Mouse (Mus musculus): Measurements from ENCODE around the gene Gas7.

Gene Gas7

DNA sequence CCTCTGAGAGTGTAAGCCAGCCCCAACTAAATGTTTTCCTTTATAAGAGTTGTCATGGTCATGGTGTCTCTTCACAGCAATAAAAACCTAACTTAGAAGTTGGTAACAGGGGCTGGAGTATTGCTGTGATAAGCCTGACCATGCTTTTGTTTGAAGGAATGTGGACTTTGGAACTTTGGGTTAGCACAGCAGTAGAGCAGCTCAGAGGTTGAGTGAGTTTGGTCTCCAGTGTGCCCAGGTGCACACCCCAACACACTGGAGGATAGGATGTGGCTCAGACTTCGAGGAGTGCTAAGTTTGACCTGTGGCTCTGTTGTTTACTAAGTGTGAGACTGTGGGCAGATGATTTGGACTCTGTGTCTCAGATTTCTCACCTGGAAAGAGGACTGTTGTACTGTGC, 41.6 kb downstream of the Gas7 start:
- DNase-seq, result no peak

DNA sequence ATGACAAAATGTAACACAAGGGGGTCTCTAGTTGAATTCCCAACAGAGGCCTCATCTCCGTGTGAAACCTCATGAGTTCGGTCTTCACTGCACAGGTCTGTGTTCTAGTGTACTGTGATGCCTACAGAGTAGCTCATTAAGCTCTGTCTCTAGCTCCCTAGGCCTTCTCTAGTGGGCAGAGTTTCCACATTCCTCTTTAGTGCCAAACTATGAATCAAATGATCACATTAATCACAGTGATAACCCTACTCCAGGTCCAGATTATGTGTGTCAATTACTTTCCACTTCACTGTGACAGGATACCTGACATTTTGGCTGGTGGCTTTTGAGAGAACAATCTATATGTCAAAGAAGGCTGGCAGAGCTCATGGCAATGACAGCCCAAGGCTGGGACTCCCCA, 44.9 kb downstream of the Gas7 start:
- no peak for DNase-seq

DNA sequence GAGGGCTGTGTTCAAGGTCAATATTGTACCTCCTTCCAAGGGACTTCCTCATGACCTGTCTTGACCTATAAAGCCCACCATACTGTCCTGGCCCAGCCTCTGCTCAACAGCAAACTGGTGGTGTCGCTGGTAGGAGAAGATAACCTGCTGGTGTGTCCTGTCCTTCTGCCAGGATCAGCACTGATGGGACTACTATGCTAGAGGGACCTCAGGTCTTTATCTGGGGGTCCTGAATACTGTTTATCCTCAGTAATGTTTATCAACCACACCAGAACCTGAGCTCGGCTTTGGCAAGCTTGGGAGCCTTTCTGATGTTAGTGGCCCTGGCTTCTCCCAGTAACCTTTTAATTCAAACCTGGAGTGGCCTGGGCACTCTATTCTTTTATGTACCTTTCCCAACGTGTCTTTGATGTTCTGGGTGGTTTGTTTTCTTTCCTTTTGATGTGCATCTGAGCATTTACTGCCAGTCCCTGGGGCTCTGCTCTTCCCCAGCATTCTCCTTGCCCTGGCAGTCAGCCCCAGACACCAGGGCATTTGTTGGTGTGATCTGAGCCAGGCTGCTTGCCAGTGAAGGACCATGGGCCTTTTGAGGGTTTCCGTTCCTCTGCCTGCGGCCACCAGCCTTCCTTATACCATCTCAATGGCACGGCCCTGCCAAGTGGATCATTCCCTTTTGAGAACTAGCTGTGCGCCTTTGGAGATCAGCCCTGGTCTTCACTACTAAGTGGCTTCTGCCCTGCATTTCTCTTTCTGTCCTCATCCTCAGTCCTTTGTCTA, 46.4 kb downstream of the Gas7 start:
- DNase-seq, result no peak

DNA sequence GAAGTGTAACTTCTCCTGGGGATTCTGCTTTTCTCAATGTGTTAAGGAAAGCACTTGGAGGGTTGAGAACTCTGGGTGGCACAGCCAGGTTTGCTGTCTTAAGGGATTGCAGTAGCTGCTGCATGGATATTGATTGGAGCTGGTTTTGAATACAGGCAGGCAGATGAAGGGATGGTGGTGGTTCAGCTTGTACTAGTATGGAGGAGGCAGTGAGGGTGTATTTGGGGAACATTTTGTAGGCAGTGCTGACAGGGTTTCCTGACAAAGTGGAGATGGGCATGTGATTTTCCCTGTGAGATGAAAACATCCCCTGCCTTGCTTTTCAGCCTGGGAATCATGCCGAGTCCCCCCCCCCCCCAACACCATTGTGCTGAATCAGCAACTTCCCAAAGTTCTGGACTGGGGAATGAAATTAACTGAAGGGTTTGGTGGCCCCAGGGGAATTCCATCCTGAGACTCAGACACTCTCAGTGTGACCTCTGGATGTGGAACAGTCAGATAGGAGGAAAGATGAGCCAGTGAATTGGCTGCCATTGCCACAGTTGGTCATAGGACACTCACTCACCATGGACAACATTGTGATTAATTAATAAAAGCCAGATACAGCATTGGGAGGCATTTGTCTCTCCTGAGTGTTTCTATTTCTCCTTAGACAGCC, 54.1 kb downstream of the Gas7 start:
- no peak for DNase-seq

DNA sequence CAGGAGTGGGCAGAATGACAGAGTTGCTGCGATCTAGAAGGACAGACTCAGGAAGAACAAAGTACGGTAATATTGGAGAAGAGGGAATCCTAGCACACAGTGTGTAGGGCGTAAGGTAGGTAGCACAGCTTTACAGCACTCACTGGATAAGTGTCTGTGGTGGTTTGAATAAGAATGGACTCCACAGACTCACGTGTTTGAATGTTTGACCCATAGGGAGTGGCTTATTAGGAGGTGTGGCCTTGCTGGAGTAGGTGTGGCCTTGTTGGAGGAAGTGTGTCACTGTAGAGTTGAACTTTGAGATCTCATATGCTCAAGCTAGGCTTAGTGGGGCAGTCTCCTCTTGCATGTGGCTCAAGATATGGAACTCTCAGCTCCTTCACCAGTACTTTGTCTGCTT, 55.6 kb downstream of the Gas7 start:
- DNase-seq, result no peak

DNA sequence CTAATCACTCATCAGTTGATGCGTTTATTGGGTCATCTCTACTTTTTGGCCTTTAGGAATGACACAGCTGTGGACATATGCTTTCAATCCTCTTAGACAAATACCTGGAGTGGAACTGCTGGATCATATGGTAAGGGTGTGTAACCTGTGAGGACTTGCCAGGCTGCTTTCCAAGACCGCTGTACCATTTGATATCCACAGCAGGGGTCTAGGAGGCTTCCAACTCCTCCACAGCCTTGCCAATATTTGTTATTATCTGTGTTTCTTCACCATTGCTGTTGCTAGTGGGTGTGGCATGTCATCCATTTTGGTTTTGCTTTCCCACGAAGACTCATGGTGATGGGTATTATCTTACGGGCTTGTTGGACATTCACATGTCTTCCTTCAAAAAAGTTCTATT, 57.8 kb downstream of the Gas7 start:
- no peak for DNase-seq

DNA sequence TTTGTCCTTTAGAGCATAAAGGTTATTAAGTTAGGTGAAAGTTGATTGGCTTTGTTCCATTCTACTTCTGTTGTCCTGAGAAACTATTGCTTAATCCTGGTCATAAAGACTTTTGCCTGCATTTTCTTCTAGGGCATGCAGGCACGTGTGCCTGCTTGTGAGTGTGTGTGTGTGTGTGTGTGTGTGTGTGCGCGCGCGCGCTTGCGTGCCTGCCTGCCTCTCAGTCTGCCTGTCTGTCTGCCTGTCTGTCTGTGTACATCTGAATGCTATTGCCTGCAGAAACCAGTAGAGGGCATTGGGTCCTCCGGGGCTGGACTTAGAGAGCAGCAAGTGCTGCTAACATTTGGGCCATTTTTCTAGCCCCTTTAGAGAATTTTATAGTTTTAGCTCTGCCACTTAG, 59.2 kb downstream of the Gas7 start:
- DNase-seq, result peak; percentile 35

DNA sequence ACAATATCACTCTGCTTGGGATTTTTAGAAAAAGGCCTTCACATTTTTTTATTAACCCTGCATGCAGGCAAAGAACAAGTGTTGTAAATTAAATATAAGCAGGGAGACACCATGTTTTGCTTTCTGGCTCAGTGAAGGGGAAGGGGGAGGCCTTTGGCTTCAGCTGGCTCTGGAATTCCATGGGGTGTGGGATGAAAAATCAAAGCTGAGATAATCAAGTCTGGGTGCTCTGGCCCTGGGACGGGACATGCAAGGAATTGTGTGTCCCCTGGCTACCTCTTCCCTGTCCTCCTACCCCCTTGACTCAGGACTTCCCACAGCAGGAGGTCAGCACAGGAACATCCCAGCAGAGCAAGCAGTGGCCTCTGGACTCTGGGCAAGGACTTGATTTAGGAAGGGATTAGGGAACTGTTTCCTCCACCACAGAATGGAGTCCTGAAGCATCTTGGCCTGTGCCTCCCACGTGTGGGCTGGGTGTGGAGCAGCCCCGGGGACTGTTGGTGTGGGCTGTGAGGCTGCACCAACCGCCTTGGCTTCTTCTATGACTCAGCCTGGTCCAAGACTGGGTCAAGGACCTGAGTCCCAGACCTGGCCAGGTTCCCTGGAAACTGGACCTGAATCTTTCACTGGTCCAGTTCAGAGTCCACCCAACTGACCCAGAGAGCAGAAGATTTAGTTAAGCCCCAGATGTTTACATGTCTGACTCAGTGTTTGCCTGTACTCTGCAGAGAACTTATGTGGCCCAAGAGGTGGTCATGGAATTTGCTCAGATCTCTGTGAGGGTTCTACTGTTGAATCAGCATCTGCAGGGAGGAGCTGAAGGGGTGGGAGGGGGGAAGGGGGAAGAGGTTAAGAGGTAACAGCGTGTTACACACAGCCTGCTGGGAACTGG, 60.0 kb downstream of the Gas7 start:
- DNase-seq, result peak; percentile 68

DNA sequence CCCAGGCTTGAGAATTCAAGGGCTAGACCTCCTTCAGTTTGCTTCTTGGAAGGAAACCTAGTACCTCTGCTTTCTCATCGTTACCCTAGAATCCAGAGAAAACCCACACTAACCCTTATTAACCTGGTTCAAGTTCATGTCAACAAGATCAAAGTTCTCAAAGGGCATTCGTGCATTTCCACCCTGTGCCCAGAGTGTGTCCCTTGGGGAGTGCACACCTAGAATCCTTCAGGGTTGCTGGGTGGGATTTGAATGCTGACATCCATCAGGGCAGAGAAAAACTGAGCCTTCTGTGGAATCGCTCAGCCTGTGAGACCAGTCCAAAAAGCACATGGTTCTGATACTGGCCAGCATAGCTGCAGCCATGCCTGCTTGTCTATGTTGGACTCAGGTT, 60.7 kb downstream of the Gas7 start:
- no peak for DNase-seq

DNA sequence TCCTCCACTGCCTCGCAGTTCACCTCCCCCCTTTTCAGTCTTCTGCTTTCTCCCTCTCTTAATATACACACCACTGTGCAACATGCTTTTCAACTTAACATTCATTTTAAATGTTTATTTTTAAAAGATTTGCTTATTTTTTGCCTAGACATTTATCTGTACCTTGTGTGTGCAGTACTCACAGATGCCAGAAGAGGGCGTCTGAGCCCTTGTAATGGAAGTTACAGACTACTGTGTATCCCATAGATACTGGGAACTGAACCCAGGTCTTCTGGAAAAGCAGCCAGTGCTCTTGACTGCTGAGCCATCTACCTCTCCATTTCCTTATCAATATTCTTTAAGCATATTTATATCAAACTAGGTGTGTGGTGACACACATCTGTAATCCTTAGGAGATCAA, 62.5 kb downstream of the Gas7 start:
- DNase-seq, result no peak

DNA sequence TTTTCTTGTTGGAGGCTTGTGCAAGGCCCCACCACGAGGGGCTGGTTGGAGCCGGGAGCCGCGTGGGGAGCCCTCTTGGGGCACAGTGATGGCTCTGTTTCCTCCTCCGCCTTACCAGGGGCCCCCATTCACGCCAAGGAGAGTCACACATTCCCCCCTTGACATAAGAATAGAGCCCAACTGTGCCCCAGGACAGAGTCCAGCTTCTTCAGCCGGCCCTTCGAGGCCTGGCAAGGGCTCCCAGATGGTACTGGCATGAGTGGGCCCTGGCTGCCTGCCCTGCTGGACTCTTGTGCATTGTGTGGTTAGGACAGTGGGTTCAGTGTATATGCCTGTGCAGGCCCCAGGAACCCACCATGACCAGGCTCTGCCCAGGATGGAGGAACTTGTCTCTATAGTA, 63.7 kb downstream of the Gas7 start:
- DNase-seq, result no peak

DNA sequence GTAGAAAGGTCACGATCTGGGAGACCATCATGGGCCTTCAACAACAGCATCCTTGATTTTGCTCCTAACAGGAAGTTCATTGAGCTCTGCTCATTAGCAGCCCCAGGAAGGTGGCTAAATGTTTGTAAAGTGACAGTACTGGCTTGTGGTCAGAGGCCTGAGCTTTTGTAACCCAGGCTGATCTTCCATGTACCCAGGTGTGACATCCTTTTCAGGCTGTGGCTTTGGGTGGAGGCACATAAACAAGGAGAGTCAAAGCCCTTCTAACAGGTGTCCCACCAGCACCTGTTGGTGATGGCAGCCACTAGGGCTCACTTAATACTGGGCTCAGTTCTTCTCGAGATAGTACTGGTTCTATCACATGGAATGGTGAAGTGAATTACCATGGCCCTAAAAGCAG, 67.4 kb downstream of the Gas7 start:
- no peak for DNase-seq

DNA sequence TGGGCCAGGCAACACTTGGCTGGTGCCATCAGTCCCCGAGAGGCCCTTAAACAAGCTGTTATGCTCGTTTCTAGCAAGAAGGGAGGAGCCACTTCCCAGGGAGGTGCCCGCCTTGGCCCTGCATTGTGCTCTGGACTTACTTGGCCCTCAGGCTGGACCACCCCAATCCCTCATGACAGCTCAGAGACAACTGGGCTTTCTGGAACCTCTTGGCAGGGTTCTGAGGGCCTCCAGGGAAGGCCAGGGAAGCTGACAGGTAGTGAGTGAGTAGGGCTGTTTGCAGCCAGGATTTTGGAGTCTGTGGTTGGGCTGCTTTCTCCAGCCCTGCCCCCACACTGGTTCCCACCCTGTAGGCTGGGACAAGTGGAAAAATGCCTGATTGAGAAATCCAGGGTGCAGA, 68.6 kb downstream of the Gas7 start:
- peak; percentile 63 for DNase-seq

DNA sequence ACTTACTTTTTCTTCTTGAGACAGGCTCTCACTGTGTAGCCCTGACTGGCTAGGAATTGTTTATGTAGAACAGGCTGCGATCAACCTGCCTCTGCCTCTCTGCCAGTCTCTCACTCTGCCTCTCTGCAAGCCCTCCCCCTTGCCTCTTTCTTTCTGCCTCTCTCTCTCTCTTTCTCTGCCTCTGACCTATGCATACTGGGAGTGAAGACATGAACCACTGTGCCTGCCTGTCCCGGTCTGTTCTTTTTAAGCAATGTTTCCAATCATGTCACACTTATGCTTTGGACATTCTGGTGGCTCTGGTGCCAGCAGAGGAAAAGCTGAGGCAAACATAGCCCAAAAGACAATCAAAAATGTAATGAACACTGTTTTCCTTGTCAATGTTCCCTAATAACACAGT, 69.5 kb downstream of the Gas7 start:
- peak; percentile 38 for DNase-seq

DNA sequence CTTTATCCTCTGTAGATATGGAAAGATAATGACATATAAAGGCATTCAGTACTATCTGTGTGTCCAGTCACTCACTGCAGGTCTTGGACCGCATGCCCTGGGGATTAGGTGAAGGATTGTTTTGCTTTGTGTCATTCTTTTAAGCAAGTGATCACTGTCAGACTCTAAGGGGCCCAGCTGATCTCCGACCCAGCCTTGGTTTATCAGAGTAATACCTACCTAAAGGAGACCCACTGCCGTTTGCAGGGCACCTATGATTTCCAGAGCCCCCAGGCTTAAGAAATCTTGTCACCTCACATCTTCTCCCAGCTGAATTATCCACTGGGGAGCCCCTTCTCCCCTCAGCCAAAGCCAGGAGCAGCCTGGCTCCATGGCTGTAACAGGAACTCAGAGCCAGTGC, 70.6 kb downstream of the Gas7 start:
- DNase-seq, result no peak

DNA sequence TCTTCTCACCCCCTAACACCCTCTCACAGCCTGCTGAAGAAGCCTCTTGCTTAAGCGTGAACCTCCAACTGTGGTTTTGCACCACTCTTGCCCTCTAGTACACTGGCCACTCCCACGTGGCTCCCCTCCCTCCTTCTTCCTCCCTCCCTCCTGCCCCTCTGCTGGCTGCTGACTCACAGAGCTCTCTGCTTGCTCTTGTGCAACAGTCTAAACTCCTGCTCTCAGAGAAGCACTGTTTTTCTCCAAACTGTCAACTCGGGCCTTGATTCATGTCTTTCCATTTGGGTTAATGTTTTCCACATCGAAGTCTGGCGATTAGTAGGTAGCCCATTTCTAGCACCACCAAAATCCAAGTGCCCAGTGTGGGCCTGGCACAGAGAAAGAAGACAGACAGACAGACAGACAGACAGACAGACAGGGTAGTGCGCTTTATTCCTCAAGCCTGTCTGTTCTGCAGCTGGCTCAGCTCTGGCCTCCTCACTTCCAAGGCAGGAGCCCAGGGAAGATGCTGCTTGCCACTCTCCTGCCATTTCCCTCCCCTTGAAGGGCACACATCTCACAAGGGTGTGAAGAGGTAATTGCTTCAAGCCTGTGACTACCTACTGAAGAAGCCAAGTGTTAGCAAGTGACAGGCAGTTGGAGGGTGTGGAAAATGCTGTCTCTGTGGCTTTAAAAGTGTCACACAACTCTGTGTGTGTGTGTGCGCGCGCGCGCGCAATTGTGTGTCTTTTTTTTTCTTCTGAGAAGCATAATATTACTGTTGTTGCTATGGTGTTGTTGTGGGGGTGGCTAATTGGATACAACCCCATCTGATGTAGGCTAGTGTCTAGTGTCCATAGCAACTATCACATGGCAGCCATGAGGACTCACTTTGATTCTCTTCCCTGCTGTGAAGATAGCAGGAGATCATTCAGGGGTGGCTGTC, 71.6 kb downstream of the Gas7 start:
- peak; percentile 86 for DNase-seq

DNA sequence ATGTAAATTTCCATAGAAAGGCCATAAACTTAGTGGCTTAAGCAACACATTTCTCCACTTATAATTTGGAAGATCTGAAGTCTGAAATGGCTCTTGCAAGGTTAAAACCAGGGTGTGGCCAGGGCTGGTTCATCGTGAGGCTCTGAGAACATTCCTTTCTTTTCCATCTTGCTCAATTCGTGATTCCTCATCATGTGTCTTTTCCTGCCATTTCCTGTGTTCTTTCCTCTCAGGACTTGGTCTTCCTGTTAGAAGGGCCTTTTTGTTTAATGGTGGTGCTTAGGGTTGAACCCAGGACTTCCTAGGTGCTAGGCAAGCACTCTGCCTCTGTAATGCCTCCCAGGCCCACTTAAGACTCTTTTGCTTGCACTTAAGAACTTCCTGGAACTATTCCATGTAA, 76.0 kb downstream of the Gas7 start:
- DNase-seq, result no peak

DNA sequence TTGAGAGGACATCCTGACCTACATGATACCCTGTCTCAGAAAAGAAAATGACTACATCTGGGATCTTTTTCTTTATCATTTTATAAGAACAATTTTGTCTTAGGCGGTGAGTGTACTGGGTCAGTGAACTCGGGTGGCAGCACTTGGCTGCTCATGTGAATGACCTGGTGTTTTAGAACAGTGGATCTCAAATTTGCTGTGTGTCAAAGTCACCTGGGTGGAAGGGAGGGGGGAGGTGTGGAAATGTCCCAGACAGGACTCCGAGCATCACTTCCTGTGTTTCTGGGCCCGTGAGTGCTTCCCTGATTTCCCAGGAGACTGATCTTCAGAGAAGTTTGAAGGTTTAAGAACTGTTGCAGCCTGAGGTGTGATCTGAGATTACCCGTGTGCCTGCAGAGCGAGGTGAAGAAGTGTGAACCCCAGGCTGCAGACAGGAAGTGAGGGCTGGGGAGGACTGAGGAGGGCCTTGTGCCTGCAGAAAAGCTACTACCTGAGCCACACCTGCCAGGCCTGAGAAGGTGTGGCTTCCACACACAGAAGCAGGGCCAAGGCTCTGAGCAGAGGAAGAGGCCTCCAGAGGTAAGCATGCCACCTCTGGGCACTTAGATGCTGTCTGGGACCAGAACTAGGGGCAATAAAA, 76.8 kb downstream of the Gas7 start:
- DNase-seq, result no peak

DNA sequence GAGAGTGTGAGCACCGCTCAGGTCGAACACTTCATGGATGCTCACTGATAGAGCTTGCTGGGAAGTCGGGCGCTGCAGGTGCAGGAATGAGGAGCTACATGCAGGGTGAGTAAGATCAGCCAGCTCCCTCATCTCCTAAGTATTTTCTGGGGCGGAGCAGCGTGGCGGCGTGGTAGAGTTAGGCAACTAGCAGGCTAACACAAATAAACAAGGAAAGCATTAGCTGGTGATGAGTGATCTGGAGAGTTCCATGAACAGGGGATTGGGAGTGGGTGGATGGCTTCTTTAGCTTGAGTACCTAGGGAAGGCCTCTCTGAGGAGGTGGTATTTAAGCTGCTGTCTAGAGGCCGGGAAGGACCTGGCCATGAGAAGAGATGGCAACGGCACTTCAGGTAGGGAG, 77.5 kb downstream of the Gas7 start:
- peak; percentile 52 for DNase-seq

DNA sequence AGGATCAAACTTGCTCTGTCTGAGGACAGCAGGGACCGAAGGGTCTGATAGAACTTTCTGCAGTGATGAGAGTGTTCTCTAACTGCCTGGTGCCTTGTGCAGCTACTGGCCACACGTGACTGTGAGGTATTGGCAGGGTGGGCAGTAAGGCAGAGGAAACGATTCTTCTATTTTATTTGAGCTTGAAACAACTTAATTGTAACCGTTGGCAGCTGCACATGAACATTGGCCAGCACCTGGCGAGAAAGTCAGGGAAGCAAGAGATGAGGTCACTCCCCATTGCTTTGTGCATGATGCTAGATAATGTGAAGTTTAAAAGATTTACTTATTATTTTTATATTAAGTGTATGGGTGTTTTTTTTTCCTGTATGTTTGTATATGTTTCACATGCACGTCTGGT, 77.9 kb downstream of the Gas7 start:
- no peak for DNase-seq

DNA sequence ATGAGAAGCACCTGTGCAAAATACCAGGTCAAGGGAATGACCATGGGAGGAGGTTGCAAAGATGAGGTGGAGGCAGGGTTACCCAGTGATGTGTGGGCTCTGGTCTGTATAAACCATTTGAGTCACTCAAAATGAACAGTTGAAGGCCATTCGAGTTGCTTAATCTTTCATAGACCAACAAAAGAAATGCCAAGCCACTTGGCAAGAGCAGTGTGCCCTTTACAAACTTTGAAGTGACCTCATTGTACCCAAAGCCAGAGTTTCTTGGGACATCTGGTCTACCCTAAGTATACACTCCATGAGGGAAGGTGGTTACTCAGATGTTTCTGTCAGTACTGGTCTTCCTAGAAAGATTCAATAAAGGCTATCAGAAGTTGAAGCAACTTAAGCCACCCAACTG, 80.5 kb downstream of the Gas7 start:
- DNase-seq, result no peak

DNA sequence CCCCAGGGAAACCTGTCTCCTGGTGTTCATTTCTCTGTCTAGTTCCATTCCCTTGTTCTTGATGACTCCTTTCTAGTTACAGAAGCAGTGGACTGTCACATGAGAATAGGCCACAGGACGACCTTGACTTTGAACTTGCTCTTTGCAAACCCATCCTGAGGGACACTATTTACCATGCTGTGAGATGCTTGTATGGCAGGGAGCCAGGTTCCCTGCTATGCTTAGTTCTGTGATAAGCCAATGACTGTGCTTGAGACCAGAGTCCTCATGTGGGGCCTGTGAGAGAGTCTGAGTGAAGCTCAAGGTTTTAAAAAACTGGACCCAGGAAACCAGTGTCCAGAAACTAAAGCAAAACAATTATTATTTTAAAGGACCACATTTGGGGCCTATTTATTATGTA, 81.2 kb downstream of the Gas7 start:
- no peak for DNase-seq
